Mouse (Mus musculus) forebrain, embryonic 15.5 days (tissue): ENCODE measurements around the gene Gm21830. TPM values are rescaled to one million over a fixed set of nuclear protein-coding genes. Genes with fewer than 3 reads are reported as not detected.

Experiments
- ATAC-seq: fragments of 200-750 bp; cut with Nextera tagmentation; replicated peaks from 2 replicates; pipeline ENCODE4 v1.8.0; 2017; ENCODE audit warnings: mild to moderate bottlenecking, moderate TSS enrichment, moderate library complexity
- H3K27ac ChIP-seq: fragments of 300-500 bp; sonication (generic); replicated peaks from 2 replicates; pipeline ENCODE4 v1.5.1; 2015; ENCODE audit warnings: mild to moderate bottlenecking, inconsistent platforms
- H3K27me3 ChIP-seq: fragments of 300-500 bp; sonication (generic); 2 replicates; pipeline ENCODE4 v1.6.1; 2015; ENCODE audit warnings: inconsistent platforms
- H3K36me3 ChIP-seq: fragments of 300-500 bp; sonication (generic); 2 replicates; pipeline ENCODE4 v1.6.1; 2015; ENCODE audit warnings: mild to moderate bottlenecking, inconsistent platforms
- H3K4me1 ChIP-seq: fragments of 300-500 bp; sonication (generic); 2 replicates; pipeline ENCODE4 v1.6.1; 2015; ENCODE audit warnings: inconsistent platforms
- H3K4me2 ChIP-seq: fragments of 300-500 bp; sonication (generic); replicated peaks from 2 replicates; pipeline ENCODE4 v1.6.1; 2015; ENCODE audit warnings: mild to moderate bottlenecking, inconsistent platforms
- H3K4me3 ChIP-seq: fragments of 300-500 bp; sonication (generic); 2 replicates; pipeline ENCODE4 v1.5.1; 2015; ENCODE audit warnings: mild to moderate bottlenecking, inconsistent platforms
- H3K9ac ChIP-seq: fragments of 300-500 bp; sonication (generic); replicated peaks from 2 replicates; pipeline ENCODE4 v1.6.1; 2015; ENCODE audit warnings: mild to moderate bottlenecking, inconsistent platforms
- H3K9me3 ChIP-seq: fragments of 300-500 bp; sonication (generic); 2 replicates; pipeline ENCODE4 v1.6.1; 2016; ENCODE audit warnings: inconsistent platforms
- WGBS: fragments of 180-500 bp; shearing (Covaris S2); methylation state at CpG from one replicate; pipeline ENCODE4 v1.1.7; 2015; ENCODE audit warnings: mixed read lengths; 5-methylcytosine and 5-hydroxymethylcytosine counted together
- polyA plus RNA-seq: library from polyadenylated mRNA; unstranded; fragments of >200 nt; fragmentation: Nextera tagmentation; extraction: Ambion mirVana; gene quantifications from 2 replicates; pipeline ENCODE4 v1.2.1, GENCODE M21; 2015

Gene Gm21830
- polyA plus RNA-seq, 1 experiment from 2014 or later, result not detected

GRCm38 (mm10) chr2:67477753-67478152 is 64.2 kb downstream of the Gm21830 start:
- Histone ChIP-seq H3K4me2 (no peak overlapping the region), H3K4me3 (no peak overlapping the region), H3K36me3 (no peaks in the 10 kb centered on the region), H3K4me1 (no peaks in the 10 kb centered on the region), H3K9me3 (no peaks in the 10 kb centered on the region), H3K27me3 (no peaks in the 10 kb centered on the region), H3K27ac (no peak overlapping the region), H3K9ac (no peak overlapping the region)
- 16% methylated on average over 6 of the region's 6 CpGs for WGBS
- no peak for ATAC-seq

GRCm38 (mm10) chr2:67481051-67481450 is 67.5 kb downstream of the Gm21830 start:
- no peaks in the 10 kb centered on the region for H3K27me3 ChIP-seq
- no peaks in the 10 kb centered on the region for H3K9me3 ChIP-seq
- no peak overlapping the region for H3K27ac ChIP-seq
- H3K4me3 ChIP-seq, result no peak overlapping the region
- no peak overlapping the region for H3K9ac ChIP-seq
- H3K36me3 ChIP-seq, result no peaks in the 10 kb centered on the region
- H3K4me2 ChIP-seq, result no peak overlapping the region
- H3K4me1 ChIP-seq, result no peaks in the 10 kb centered on the region; the same call in 1 of the 2 replicates
- ATAC-seq, result no peak
- 76% methylated on average over 3 of the region's 3 CpGs for WGBS

Other genes with a start within 250 kb of the Gm21830 start
- gene Gm26727, start 19.5 kb downstream of the Gm21830 start, polyA plus RNA-seq, result not detected in 2 replicates
- 0.01 and 0.03 TPM in 2 replicates for gene Xirp2, start 32.3 kb downstream of the Gm21830 start, polyA plus RNA-seq
- gene B3galt1, start 152.1 kb downstream of the Gm21830 start, polyA plus RNA-seq, result 49.9 and 56.0 TPM in 2 replicates